Mouse (Mus musculus) G1E (cell line): ENCODE measurements around the gene Gm10037.

Experiments used
- CTCF ChIP-seq: IDR thresholded peaks from 2 replicates; pipeline ENCODE4 v1.5.1; 2012; ENCODE audit warnings: low read depth, low read length, inconsistent platforms, mixed read lengths
- GATA1 ChIP-seq: IDR thresholded peaks from 2 replicates; pipeline ENCODE4 v1.6.1; 2012; ENCODE audit warnings: borderline replicate concordance, low read length, inconsistent platforms, mixed read lengths

GRCm38 (mm10) chr13:67812961-67813709 lies 17.8 kb upstream of the Gm10037 start:
- no peak for TF ChIP-seq CTCF
- no peak for TF ChIP-seq GATA1
